Mouse (Mus musculus) testis, adult 2 months (tissue): Measurements from ENCODE around the gene Smyd4. TPM values are rescaled to one million over a fixed set of nuclear protein-coding genes. Genes with fewer than 3 reads are reported as not detected.

Experiments used
- H3K27ac ChIP-seq: fragments of 200-500 bp; 2 replicates; pipeline ENCODE4 v1.5.1; 2012; ENCODE audit warnings: low read depth, low read length; ENCODE audit not compliant: control insufficient read depth, insufficient read depth
- H3K27me3 ChIP-seq: fragments of 200-500 bp; 2 replicates; pipeline ENCODE4 v1.6.1; 2012; ENCODE audit warnings: mild to moderate bottlenecking, low read length, moderate library complexity; ENCODE audit not compliant: control insufficient read depth, insufficient read depth
- H3K36me3 ChIP-seq: fragments of 200-500 bp; 2 replicates; pipeline ENCODE4 v1.6.1; 2012; ENCODE audit warnings: mild to moderate bottlenecking, low read length; ENCODE audit not compliant: control insufficient read depth, insufficient read depth
- H3K4me1 ChIP-seq: fragments of 200-500 bp; 2 replicates; pipeline ENCODE4 v1.6.1; 2012; ENCODE audit warnings: low read length; ENCODE audit not compliant: control insufficient read depth, insufficient read depth
- H3K4me3 ChIP-seq: fragments of 200-500 bp; 2 replicates; pipeline ENCODE4 v1.5.1; 2012; ENCODE audit warnings: low read depth, mild to moderate bottlenecking, low read length, moderate library complexity, mixed read lengths; ENCODE audit not compliant: control insufficient read depth
- CTCF ChIP-seq: fragments of 200-500 bp; IDR thresholded peaks from 2 replicates; pipeline ENCODE4 v1.5.1; 2012; ENCODE audit warnings: low read depth, mild to moderate bottlenecking, inconsistent platforms, low read length, moderate library complexity; ENCODE audit not compliant: control insufficient read depth, insufficient read depth, insufficient replicate concordance
- POLR2A ChIP-seq: fragments of 200-500 bp; IDR thresholded peaks from 2 replicates; pipeline ENCODE4 v1.6.1; 2012; ENCODE audit warnings: low read depth, mild to moderate bottlenecking, inconsistent platforms, low read length, moderate library complexity; ENCODE audit not compliant: control insufficient read depth
- polyA plus RNA-seq: library from polyadenylated mRNA; depleted of rRNA; stranded (reverse); fragments of >200 nt; gene quantifications from 2 replicates; pipeline ENCODE4 v1.2.3, GENCODE M21; 2012; rRNA removed

Smyd4 gene
- polyA plus RNA-seq, 1 experiment, result 1.8 TPM

DNA sequence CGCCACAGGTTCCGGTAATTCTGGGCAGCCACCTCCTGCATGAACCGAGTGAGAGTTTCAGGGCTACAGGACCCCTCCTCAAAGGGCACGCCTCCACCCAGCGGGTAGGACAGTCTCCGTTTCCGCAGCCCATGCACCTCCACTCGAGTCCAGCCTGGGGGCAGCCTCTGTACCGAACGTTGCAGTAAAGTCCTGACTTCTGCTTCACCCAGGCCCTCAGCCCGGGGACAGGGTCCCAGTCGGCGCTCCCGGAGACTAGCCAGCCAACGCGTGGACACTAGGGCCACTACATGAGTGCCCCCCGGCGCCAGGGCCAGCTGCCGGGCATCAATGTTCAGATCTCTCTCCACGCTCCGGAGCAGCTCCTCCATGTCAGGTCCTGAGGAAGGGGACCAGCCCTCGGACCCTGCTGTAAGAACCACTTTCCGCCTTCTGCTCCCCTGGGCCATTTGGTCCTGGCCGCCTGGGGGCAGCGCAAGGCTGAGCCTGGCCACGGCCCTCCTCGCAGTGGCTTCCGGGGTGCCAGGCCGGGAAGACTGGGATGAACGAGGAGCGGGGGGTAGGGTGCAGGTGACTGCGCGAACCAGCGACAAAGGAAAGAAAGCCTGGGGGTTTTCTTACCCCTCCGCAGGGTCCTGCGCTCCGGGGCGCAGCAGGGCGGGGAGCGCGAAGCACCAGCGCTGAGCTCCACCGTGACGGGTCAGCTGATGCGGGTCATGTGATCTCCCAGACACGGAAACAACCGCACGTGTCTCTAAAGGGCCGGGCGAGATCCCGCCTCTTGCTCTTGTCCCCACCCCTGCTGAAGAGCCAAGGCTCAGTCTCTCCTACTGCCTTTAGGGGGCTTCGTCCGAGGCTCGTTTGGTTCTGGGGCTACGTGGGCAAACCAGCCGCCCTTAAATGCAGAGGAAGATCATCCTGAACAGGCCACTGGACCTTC, 106.0 kb downstream of the Smyd4 start, which contains the start of gene Wdr81:
Wdr81 (minus strand) TSS at position 727 of the 940 bp plus-strand sequence.
- H3K4me3 ChIP-seq, result peak within 1 kb of the TSS; percentile 82
- H3K27ac ChIP-seq, result peak within 1 kb of the TSS; percentile 54
- no peaks in the 10 kb centered on the region for H3K27me3 ChIP-seq
- peaks cover 12% of the 10 kb centered on the region for H3K4me1 ChIP-seq
- TF ChIP-seq POLR2A, result peak; percentile 45; the same call in 1 of the 2 replicates
- TF ChIP-seq CTCF, result 0 out of 2 replicates have a peak, but pooled peaks have one; percentile 8
- no peaks in the 10 kb centered on the region for H3K36me3 ChIP-seq

Other genes starting within 250 kb of the Smyd4 start
- 1.3 and 1.7 TPM in 2 replicates for gene Hic1, start 178.9 kb upstream of the Smyd4 start, polyA plus RNA-seq
- gene Ovca2, start 169.6 kb upstream of the Smyd4 start, polyA plus RNA-seq, result 9.1 and 10.2 TPM in 2 replicates
- 12.8 and 16.6 TPM in 2 replicates for gene Dph1, start 157.2 kb upstream of the Smyd4 start, polyA plus RNA-seq
- gene Rtn4rl1, start 154.7 kb upstream of the Smyd4 start, polyA plus RNA-seq, result 3.1 and 3.3 TPM in 2 replicates
- 73.7 and 76.4 TPM in 2 replicates for gene Rpa1, start 109 bp upstream of the Smyd4 start, polyA plus RNA-seq
- 13.2 and 13.3 TPM in 2 replicates for gene Serpinf1, start 74.3 kb downstream of the Smyd4 start, polyA plus RNA-seq
- 0.29 and 0.33 TPM in 2 replicates for gene Serpinf2, start 91.2 kb downstream of the Smyd4 start, polyA plus RNA-seq
- 4.1 and 5.1 TPM in 2 replicates for gene Wdr81, start 106.3 kb downstream of the Smyd4 start, polyA plus RNA-seq
- gene Tlcd2, start 113.3 kb downstream of the Smyd4 start, polyA plus RNA-seq, result 6.8 and 7.3 TPM in 2 replicates
- gene Prpf8, start 138.4 kb downstream of the Smyd4 start, polyA plus RNA-seq, result 45.6 and 48.8 TPM in 2 replicates
- gene Rilp, start 161.7 kb downstream of the Smyd4 start, polyA plus RNA-seq, result 0.58 and 0.94 TPM in 2 replicates
- 0.64 and 0.77 TPM in 2 replicates for gene Scarf1, start 165.1 kb downstream of the Smyd4 start, polyA plus RNA-seq
- gene Slc43a2, start 183.3 kb downstream of the Smyd4 start, polyA plus RNA-seq, result 23.0 and 27.1 TPM in 2 replicates
- 39.4 and 41.3 TPM in 2 replicates for gene Pitpna, start 239.7 kb downstream of the Smyd4 start, polyA plus RNA-seq